Mouse (Mus musculus) kidney, adult 18-20 months (tissue): ENCODE results near the gene Dot1l.

Experiments
- DNase-seq: peaks from one replicate; pipeline ENCODE4 v3.0.0; 2021

Dot1l gene

GRCm38 (mm10) chr10:80754594-80755290, at the start of gene Dot1l:
Gene Dot1l, plus strand, starts transcription at chr10:80755206.
- peak; percentile 98 for DNase-seq

GRCm38 (mm10) chr10:80705479-80705878, 49.5 kb upstream of the Dot1l start:
- DNase-seq = no peak

- no peak for DNase-seq
Measured at GRCm38 (mm10) chr10:80710834-80711233, 44.2 kb upstream of the Dot1l start.

GRCm38 (mm10) chr10:80717281-80717680, 37.7 kb upstream of the Dot1l start:
- DNase-seq = no peak

GRCm38 (mm10) chr10:80727369-80728127, 27.5 kb upstream of the Dot1l start:
- DNase-seq = no peak

GRCm38 (mm10) chr10:80732611-80733101, 22.4 kb upstream of the Dot1l start:
- no peak for DNase-seq

GRCm38 (mm10) chr10:80736731-80737130, 18.3 kb upstream of the Dot1l start:
- DNase-seq = no peak

GRCm38 (mm10) chr10:80738657-80739056, 16.3 kb upstream of the Dot1l start:
- no peak for DNase-seq

- DNase-seq = peak; percentile 50
Measured at GRCm38 (mm10) chr10:80741146-80741545, 13.9 kb upstream of the Dot1l start.

GRCm38 (mm10) chr10:80741634-80742179, 13.3 kb upstream of the Dot1l start:
- DNase-seq = no peak

GRCm38 (mm10) chr10:80742180-80742978, 12.6 kb upstream of the Dot1l start, which contains the start of gene Ap3d1:
Gene Ap3d1, minus strand, starts transcription at chr10:80742264.
- peak; percentile 98 for DNase-seq

- DNase-seq = peak; percentile 64
Measured at GRCm38 (mm10) chr10:80744262-80744661, 10.7 kb upstream of the Dot1l start.

GRCm38 (mm10) chr10:80747410-80747809, 7.6 kb upstream of the Dot1l start:
- DNase-seq = peak; percentile 78

GRCm38 (mm10) chr10:80748609-80749008, 6.4 kb upstream of the Dot1l start:
- DNase-seq = no peak

GRCm38 (mm10) chr10:80751188-80751832, 3.7 kb upstream of the Dot1l start:
- DNase-seq = peak; percentile 44

GRCm38 (mm10) chr10:80752079-80752625, 2.9 kb upstream of the Dot1l start:
- peak; percentile 71 for DNase-seq

GRCm38 (mm10) chr10:80755291-80756015, 447 bp downstream of the Dot1l start:
- DNase-seq = no peak

- no peak for DNase-seq
Measured at GRCm38 (mm10) chr10:80756099-80756498, 1.1 kb downstream of the Dot1l start.

- DNase-seq = no peak
Measured at GRCm38 (mm10) chr10:80756509-80756908, 1.5 kb downstream of the Dot1l start.

GRCm38 (mm10) chr10:80756967-80757366, 2.0 kb downstream of the Dot1l start:
- DNase-seq = no peak

- peak; percentile 83 for DNase-seq
Measured at GRCm38 (mm10) chr10:80757717-80758116, 2.7 kb downstream of the Dot1l start.
